Comparison of ENCODE assay signal across 26 mouse cellular contexts in genomic region chr8:86917689-86918088, GRCm38 (mm10).
"Had no signal": no experiment of that assay in that cellular context is flagged by ENCODE, and none has a peak within 500 bp of the region (broad histone marks: within the 10 kb centered on the region; RNA-seq: fewer than 3 reads in every experiment).

No protein-coding gene starts in this region.

- H3K4me1 ChIP-seq: hindbrain, embryonic 12.5 days; kidney, embryonic 15.5 days; limb, embryonic 13.5 days; limb, embryonic 15.5 days; liver, embryonic 12.5 days had no signal

- H3K4me3 ChIP-seq: gastrocnemius, adult 2 months; heart, adult 2 months; heart, embryonic 13.5 days; heart, embryonic 15.5 days; hindbrain, embryonic 10.5 days; hindbrain, embryonic 12.5 days; kidney, embryonic 15.5 days; limb, embryonic 13.5 days; limb, embryonic 15.5 days; liver, embryonic 12.5 days had no signal

- H3K27me3 ChIP-seq: heart, embryonic 13.5 days; heart, embryonic 15.5 days; hindbrain, embryonic 12.5 days; kidney, embryonic 15.5 days; limb, embryonic 15.5 days had no signal

- H3K9ac ChIP-seq: heart, embryonic 13.5 days; heart, embryonic 15.5 days; hindbrain, embryonic 12.5 days; hindbrain, embryonic 14.5 days; kidney, embryonic 15.5 days; limb, embryonic 13.5 days; limb, embryonic 15.5 days; liver, embryonic 12.5 days had no signal

- DNase-seq: gastrocnemius, adult 2 months; gastrocnemius, postnatal 10 days; gastrocnemius, postnatal 25 days; heart, adult 2 months; heart, postnatal 4 days; kidney, adult 11 months; kidney, adult 2 months; kidney, adult 9 months; kidney, postnatal 14 days; kidney, postnatal 36 days; layer of hippocampus, adult 9-11 months; layer of hippocampus, postnatal 36 days; left cerebral cortex, postnatal 4 days had no signal

- H3K4me2 ChIP-seq: heart, embryonic 11.5 days; heart, embryonic 13.5 days; heart, embryonic 15.5 days; hindbrain, embryonic 12.5 days; hindbrain, embryonic 14.5 days; kidney, embryonic 15.5 days; limb, embryonic 13.5 days; limb, embryonic 15.5 days; liver, embryonic 12.5 days had no signal

- H3K9me3 ChIP-seq: heart, embryonic 13.5 days; heart, embryonic 15.5 days; hindbrain, embryonic 10.5 days; hindbrain, embryonic 12.5 days; kidney, embryonic 15.5 days; limb, embryonic 13.5 days; limb, embryonic 15.5 days; liver, embryonic 12.5 days had no signal

- ATAC-seq: hindbrain, embryonic 16.5 days; inflammation-experienced regulatory T-cells, adult 6 months; liver, embryonic 12.5 days had no signal

- H3K27ac ChIP-seq: gastrocnemius, adult 2 months; heart, adult 2 months; heart, embryonic 13.5 days; heart, embryonic 15.5 days; hindbrain, embryonic 10.5 days; hindbrain, embryonic 12.5 days; hindbrain, embryonic 14.5 days; kidney, embryonic 15.5 days; kidney, postnatal 0 days; limb, embryonic 13.5 days; limb, embryonic 15.5 days; liver, embryonic 12.5 days had no signal

- H3K36me3 ChIP-seq: heart, embryonic 13.5 days; heart, embryonic 15.5 days; hindbrain, embryonic 10.5 days; hindbrain, embryonic 12.5 days; kidney, embryonic 15.5 days; limb, embryonic 13.5 days; limb, embryonic 15.5 days; liver, embryonic 12.5 days had no signal
